Mouse (Mus musculus) midbrain, embryonic 16.5 days (tissue): ENCODE measurements around the gene Pard3b. TPM values are rescaled to one million over a fixed set of nuclear protein-coding genes. Genes with fewer than 3 reads are reported as not detected.

ENCODE experiments used
- ATAC-seq: fragments of 200-750 bp; cut with Nextera tagmentation; 2 replicates; pipeline ENCODE4 v1.8.0; 2017; ENCODE audit warnings: moderate TSS enrichment
- H3K27ac ChIP-seq: fragments of 300-500 bp; sonication (generic); 2 replicates; pipeline ENCODE4 v1.5.1; 2014; ENCODE audit warnings: mild to moderate bottlenecking, low read length, mixed read lengths
- H3K27me3 ChIP-seq: fragments of 300-500 bp; sonication (generic); 2 replicates; pipeline ENCODE4 v1.6.1; 2014; ENCODE audit warnings: low read depth, low read length, mixed read lengths; ENCODE audit not compliant: control insufficient read depth, insufficient read depth
- H3K36me3 ChIP-seq: fragments of 300-500 bp; sonication (generic); 2 replicates; pipeline ENCODE4 v1.6.1; 2014; ENCODE audit warnings: mild to moderate bottlenecking, low read length, moderate library complexity, mixed read lengths; ENCODE audit not compliant: control insufficient read depth, insufficient read depth
- H3K4me1 ChIP-seq: fragments of 300-500 bp; sonication (generic); 2 replicates; pipeline ENCODE4 v1.6.1; 2014; ENCODE audit warnings: mild to moderate bottlenecking, low read length, mixed read lengths; ENCODE audit not compliant: control insufficient read depth, insufficient read depth
- H3K4me2 ChIP-seq: fragments of 300-500 bp; sonication (generic); 2 replicates; pipeline ENCODE4 v1.6.1; 2014; ENCODE audit warnings: mild to moderate bottlenecking, low read length, mixed read lengths
- H3K4me3 ChIP-seq: fragments of 300-500 bp; sonication (generic); 2 replicates; pipeline ENCODE4 v1.5.1; 2014; ENCODE audit warnings: low read depth, mild to moderate bottlenecking, low read length, moderate library complexity, mixed read lengths
- H3K9ac ChIP-seq: fragments of 300-500 bp; sonication (generic); 2 replicates; pipeline ENCODE4 v1.6.1; 2014; ENCODE audit warnings: low read depth, low read length, mixed read lengths
- H3K9me3 ChIP-seq: fragments of 300-500 bp; sonication (generic); replicated peaks from 2 replicates; pipeline ENCODE4 v1.6.1; 2014; ENCODE audit warnings: mild to moderate bottlenecking, low read length, mixed read lengths; ENCODE audit not compliant: control insufficient read depth, poor library complexity, severe bottlenecking
- WGBS: fragments of 180-500 bp; shearing (Covaris S2); extraction: QIAGEN DNeasy Blood & Tissue Kit; methylation state at CpG from one replicate; pipeline ENCODE4 v1.1.7; 2014; 5-methylcytosine and 5-hydroxymethylcytosine counted together
- polyA plus RNA-seq: library from polyadenylated mRNA; unstranded; fragments of >200 nt; fragmentation: Nextera tagmentation; extraction: Ambion mirVana; gene quantifications from 2 replicates; pipeline ENCODE4 v1.2.1, GENCODE M21; 2015

Gene Pard3b
- polyA plus RNA-seq, 1 experiment from 2014 or later: 7.2 TPM

DNA sequence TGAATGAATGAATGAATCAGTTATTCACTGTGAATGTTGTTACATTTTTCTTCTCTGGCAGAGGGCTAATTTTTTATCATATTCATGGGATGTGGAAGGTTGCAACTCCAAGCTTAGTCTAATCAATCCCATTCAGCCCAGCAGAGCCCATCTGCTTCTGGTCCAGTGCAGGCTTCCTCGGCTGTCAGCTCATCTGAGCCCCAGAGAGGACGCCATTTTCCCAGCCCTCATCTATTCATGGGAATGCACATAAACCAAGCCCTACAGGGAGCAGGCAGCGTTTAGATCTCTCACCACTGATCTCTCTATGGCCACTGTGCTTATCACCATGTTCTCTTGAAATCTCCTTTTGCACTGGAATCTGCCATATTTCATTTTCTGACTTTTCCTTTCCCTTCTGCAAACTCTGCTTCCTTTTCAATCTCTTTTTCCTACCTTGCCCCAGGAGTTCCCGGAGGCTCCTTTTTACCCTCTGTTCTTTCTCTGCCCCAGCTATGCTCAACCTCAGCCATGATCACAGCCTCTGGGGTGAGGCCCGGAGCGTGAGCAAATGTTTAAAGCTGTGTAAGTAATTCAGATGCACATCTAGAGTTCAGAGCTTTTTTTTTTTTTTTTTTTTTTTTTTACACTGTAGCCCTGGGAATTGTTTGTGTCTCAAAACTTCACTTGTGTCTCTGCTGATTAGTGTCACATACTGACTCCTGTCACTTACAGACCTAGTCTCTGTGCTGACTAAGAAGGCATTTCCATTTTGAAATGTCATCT, 241.3 kb downstream of the Pard3b start:
- H3K36me3 ChIP-seq: no peaks in the 10 kb centered on the region
- 43% methylated on average over 6 of the region's 6 CpGs for WGBS
- no peak overlapping the region for H3K4me2 ChIP-seq
- no peaks in the 10 kb centered on the region for H3K9me3 ChIP-seq
- ATAC-seq: no peak
- H3K4me3 ChIP-seq: no peak overlapping the region
- no peak overlapping the region for H3K27ac ChIP-seq
- H3K4me1 ChIP-seq: peaks cover 2% of the 10 kb centered on the region; the same call in 1 of the 2 replicates
- no peak overlapping the region for H3K9ac ChIP-seq
- no peaks in the 10 kb centered on the region for H3K27me3 ChIP-seq

DNA sequence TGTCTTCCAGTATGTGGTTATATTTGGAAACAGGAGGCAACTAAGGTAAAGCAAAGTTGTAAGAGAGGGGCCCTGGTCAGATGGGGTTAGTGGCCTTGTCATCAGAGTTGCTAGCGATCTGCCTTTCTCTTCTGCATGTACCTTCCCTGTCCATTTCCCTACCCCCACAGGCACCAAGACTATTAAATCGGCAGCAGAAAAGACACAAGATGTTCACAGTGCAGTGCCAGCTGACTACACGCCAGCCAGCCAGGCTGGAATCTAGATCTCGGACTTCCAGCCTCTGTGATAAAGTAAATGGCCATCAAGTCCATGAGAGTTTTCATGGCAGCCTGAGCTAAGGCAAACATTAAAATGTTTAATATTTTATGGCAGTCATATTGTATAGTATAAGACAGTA, 257.4 kb downstream of the Pard3b start:
- Histone ChIP-seq H3K4me2 (no peak overlapping the region), H3K4me1 (no peaks in the 10 kb centered on the region), H3K36me3 (no peaks in the 10 kb centered on the region), H3K9ac (no peak overlapping the region), H3K4me3 (no peak overlapping the region), H3K27me3 (no peaks in the 10 kb centered on the region), H3K9me3 (no peaks in the 10 kb centered on the region), H3K27ac (no peak overlapping the region)
- no peak for ATAC-seq
- 83% methylated on average over 4 of the region's 4 CpGs for WGBS

DNA sequence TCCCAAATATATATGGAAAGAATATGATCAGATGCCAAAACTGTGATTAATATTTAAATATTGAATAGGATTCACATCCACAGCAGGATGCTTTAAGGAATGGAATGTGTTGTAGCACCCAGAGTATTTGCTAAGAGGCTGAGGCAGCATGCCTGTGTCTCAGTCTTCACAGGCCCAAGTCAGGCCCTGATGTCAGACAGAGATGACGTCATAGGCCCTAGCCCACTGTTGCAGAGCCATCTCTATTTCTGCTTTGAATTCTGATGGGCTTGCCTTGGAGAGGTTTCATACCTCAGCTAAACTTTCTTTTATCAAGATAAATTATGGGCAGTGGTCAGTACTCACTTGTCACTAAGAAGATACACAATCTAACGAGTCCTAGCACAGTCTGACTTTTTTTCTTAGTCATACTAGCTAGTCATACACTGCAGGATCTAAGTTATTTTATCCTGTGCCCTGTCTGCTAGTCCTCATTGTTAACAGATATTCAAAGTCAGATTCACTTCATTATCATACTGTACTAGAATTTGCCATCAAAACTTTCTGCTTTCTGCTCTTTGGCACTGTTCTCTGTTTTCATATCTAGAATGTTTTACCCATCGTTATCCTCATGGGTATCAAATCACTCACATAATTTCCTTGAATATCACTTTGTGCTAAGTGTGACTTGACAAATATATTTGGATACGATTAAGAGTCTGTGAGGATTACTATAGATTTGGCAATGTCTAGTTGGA, 264.8 kb downstream of the Pard3b start:
- no peaks in the 10 kb centered on the region for H3K4me1 ChIP-seq
- 79% methylated on average over 4 of the region's 4 CpGs for whole genome bisulfite sequencing
- no peaks in the 10 kb centered on the region for H3K36me3 ChIP-seq
- H3K27ac ChIP-seq: no peak overlapping the region
- no peak for ATAC-seq
- no peak overlapping the region for H3K4me3 ChIP-seq
- H3K4me2 ChIP-seq: no peak overlapping the region
- no peaks in the 10 kb centered on the region for H3K9me3 ChIP-seq
- no peaks in the 10 kb centered on the region for H3K27me3 ChIP-seq
- H3K9ac ChIP-seq: no peak overlapping the region

DNA sequence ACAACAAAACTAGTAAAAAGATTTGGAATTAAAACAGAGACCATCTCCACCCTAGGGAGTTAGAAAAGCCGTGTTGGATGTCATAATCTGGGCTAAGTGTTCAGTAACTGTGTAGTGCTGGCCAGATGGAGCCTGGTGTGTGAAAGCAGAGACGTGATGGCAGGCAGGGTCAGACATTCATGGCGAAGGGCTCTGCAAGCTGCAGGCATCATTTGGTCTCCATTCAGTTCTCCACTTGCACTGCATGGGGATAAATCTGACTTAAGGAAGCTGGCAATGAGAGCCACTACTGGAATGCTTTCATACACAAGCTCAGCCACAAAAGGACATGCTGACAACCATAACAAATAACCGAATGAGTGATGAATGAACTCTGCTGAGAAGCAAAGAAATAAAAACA, 265.4 kb downstream of the Pard3b start:
- WGBS: 37% methylated on average over 4 of the region's 4 CpGs
- Histone ChIP-seq H3K4me1 (no peaks in the 10 kb centered on the region), H3K9ac (no peak overlapping the region), H3K36me3 (no peaks in the 10 kb centered on the region), H3K4me2 (no peak overlapping the region), H3K9me3 (no peaks in the 10 kb centered on the region), H3K27ac (no peak overlapping the region), H3K27me3 (no peaks in the 10 kb centered on the region), H3K4me3 (no peak overlapping the region)
- ATAC-seq: no peak

DNA sequence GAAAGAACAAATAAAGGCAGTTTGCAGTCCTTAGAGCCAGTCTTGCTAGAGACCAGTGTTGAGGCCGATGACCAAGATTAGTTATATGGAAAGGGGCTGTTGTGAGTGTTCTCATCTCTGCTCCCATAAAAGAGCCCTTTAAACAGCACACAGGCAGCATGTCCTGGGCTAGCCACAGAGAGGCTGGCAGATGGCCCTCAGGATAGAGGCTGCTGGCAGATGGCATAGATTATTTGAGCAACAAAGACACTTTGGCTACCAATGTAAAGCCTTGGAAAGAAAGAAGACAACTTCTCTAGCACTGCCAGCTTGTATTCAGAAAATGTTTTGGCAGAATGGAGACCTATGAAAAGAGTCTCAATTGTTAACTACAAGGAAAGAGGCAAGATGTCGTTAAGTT, 274.3 kb downstream of the Pard3b start:
- Histone ChIP-seq H3K4me2 (no peak overlapping the region), H3K4me3 (no peak overlapping the region), H3K9me3 (no peaks in the 10 kb centered on the region), H3K4me1 (0 out of 2 replicates have a peak, but pooled peaks cover 2% of the 10 kb centered on the region), H3K36me3 (no peaks in the 10 kb centered on the region), H3K9ac (no peak overlapping the region), H3K27ac (no peak overlapping the region), H3K27me3 (no peaks in the 10 kb centered on the region)
- no peak for ATAC-seq
- WGBS: 32% methylated on average over 2 of the region's 2 CpGs

DNA sequence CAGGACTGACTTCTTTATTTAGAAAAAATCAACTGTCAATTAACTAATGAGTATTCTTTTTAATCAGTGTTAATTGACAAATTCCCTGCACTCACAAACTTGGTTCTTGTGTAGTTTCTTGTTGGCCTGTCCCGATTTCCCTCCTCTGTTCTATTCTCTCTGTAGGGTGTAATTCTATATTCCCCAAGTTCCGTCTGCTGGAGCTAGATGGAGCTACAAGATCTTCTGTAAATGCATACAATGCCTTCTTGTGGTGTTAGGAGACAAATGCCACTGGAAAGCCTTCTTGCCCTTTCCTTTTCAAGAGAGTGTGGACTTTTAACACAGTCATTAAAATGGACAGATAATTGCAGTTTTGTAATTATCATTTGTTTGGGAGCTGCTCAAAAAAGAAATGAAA, 286.3 kb downstream of the Pard3b start:
- H3K27ac ChIP-seq: no peak overlapping the region
- H3K4me1 ChIP-seq: peaks cover 4% of the 10 kb centered on the region; the same call in 1 of the 2 replicates
- H3K9ac ChIP-seq: no peak overlapping the region
- H3K4me3 ChIP-seq: no peak overlapping the region
- WGBS: 13% methylated on average over 2 of the region's 2 CpGs
- H3K27me3 ChIP-seq: no peaks in the 10 kb centered on the region
- 0 out of 2 replicates have a peak, but pooled peaks have one; percentile 58 for ATAC-seq
- no peaks in the 10 kb centered on the region for H3K9me3 ChIP-seq
- H3K4me2 ChIP-seq: no peak overlapping the region
- no peaks in the 10 kb centered on the region for H3K36me3 ChIP-seq

DNA sequence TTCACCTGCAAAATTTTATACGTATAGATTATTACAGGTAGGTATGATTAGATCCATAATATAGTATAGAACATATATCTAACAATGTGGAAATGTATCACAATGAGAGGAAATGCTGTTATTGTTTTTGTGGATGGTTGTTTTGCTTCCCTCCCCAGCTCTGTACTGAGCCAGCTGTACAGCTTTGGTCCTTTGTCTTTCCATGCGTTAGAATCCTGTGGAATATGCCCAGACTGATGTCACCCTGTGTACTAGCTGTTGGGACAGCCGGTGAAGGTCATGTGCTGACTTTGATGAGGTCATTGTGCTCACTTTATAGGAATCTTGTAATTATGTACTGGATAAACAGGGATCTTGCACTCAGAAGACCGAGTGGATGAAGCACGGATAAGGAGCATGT, 286.9 kb downstream of the Pard3b start:
- H3K4me1 ChIP-seq: peaks cover 4% of the 10 kb centered on the region; the same call in 1 of the 2 replicates
- no peaks in the 10 kb centered on the region for H3K27me3 ChIP-seq
- no peaks in the 10 kb centered on the region for H3K9me3 ChIP-seq
- H3K27ac ChIP-seq: no peak overlapping the region
- ATAC-seq: no peak
- no peak overlapping the region for H3K9ac ChIP-seq
- no peaks in the 10 kb centered on the region for H3K36me3 ChIP-seq
- 68% methylated on average over 5 of the region's 5 CpGs for WGBS
- no peak overlapping the region for H3K4me3 ChIP-seq
- H3K4me2 ChIP-seq: no peak overlapping the region

DNA sequence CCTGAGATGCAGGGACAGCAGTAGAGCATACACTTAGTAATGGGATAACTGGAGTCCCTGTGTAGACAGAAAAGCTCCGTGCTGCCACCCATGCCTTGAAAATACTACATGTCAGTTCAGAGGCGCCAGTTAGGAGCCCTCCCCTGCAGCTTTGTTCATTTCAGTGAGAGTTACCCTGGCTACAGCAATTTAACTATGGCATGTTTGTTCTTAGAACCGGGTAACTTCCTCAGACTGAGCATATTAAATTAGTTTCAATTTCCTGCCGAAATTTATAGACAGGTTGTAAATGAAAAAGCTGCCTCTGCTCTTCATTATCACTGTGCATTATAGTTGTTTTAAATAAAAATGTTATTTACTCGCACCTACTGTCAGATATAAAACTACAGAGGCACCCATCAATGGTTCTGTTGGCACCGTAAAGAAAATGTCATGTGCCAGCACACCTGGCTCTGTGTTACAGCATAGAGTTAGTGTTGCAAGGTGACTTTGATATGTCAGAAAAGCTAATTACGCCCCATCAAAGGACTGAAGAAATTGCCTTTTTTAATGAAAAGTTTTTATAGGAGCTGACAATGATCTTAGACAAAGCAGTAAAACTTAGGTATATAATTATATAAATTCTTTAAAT, 289.6 kb downstream of the Pard3b start:
- Histone ChIP-seq H3K4me2 (no peak overlapping the region), H3K9me3 (no peaks in the 10 kb centered on the region), H3K4me3 (no peak overlapping the region), H3K27me3 (no peaks in the 10 kb centered on the region), H3K36me3 (no peaks in the 10 kb centered on the region), H3K27ac (no peak overlapping the region), H3K4me1 (peaks cover 4% of the 10 kb centered on the region; the same call in 1 of the 2 replicates), H3K9ac (no peak overlapping the region)
- no peak for ATAC-seq
- WGBS: 40% methylated on average over 7 of the region's 7 CpGs

DNA sequence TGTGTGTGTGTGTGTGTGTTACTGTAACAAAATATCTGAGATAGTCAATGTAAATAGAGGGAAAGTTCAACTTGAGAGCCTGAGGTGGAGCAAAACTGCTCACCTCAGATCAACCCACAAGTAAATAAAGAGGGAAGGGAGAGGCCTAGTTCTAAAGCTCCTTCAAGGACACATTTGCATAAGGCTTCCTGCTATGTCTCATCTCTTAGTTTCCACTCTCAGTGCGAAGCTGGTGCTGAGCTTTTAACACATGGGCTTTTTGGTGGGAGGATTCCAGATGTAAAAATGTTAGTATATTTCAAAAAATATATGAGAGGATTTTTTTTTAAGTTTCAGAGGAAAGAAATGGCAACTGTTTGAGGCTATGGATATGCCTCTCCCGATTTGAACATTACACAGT, 294.9 kb downstream of the Pard3b start:
- Histone ChIP-seq H3K4me1 (no peaks in the 10 kb centered on the region), H3K27ac (no peak overlapping the region), H3K27me3 (no peaks in the 10 kb centered on the region), H3K4me2 (no peak overlapping the region), H3K4me3 (no peak overlapping the region), H3K9ac (no peak overlapping the region), H3K9me3 (no peaks in the 10 kb centered on the region), H3K36me3 (no peaks in the 10 kb centered on the region)
- no peak for ATAC-seq
- WGBS: 77% methylated on average over 2 of the region's 2 CpGs
